Mouse (Mus musculus) ZHBTc4 (cell line): ENCODE measurements at regions not wholly inside any gene's neighbourhood (a gene's known extent, or its start where the extent isn't known, plus 50 kb on each side); places are given as distances from the start of the nearest gene placed in this dataset.

Source experiments
- DNase-seq: peaks from one replicate; pipeline ENCODE4 v3.0.0-alpha.2; 2011; ENCODE audit warnings: low read depth, low spot score

GRCm38 (mm10) chr1:184395215-184395614 lies 337.2 kb downstream of the Hlx start:
- peak; percentile 67 for DNase-seq

GRCm38 (mm10) chr1:184394559-184395194 lies 337.7 kb downstream of the Hlx start:
- DNase-seq = no peak

- DNase-seq = no peak
Observed at GRCm38 (mm10) chr1:184384088-184384823, 348.2 kb downstream of the Hlx start.

GRCm38 (mm10) chr1:184378665-184379064 lies 344.6 kb upstream of the 1700056E22Rik start:
- DNase-seq = no peak

- no peak for DNase-seq
Observed at GRCm38 (mm10) chr1:184365026-184365425, 330.9 kb upstream of the 1700056E22Rik start.

GRCm38 (mm10) chr1:184358226-184358568 lies 324.1 kb upstream of the 1700056E22Rik start:
- DNase-seq = no peak

GRCm38 (mm10) chr1:184357474-184358225 lies 323.5 kb upstream of the 1700056E22Rik start:
- DNase-seq = no peak

GRCm38 (mm10) chr1:184353832-184354449 lies 319.8 kb upstream of the 1700056E22Rik start:
- no peak for DNase-seq

GRCm38 (mm10) chr1:184351760-184352159 lies 317.7 kb upstream of the 1700056E22Rik start:
- DNase-seq = no peak

- no peak for DNase-seq
Observed at GRCm38 (mm10) chr1:184344829-184345228, 310.7 kb upstream of the 1700056E22Rik start.

- no peak for DNase-seq
Observed at GRCm38 (mm10) chr1:184335952-184336351, 301.9 kb upstream of the 1700056E22Rik start.

- DNase-seq = no peak
Observed at GRCm38 (mm10) chr1:184335281-184335680, 301.2 kb upstream of the 1700056E22Rik start.

GRCm38 (mm10) chr1:184334818-184335217 lies 300.7 kb upstream of the 1700056E22Rik start:
- no peak for DNase-seq

- DNase-seq = no peak
Observed at GRCm38 (mm10) chr1:184333086-184333485, 299.0 kb upstream of the 1700056E22Rik start.

- DNase-seq = no peak
Observed at GRCm38 (mm10) chr1:184330516-184331350, 296.6 kb upstream of the 1700056E22Rik start.

GRCm38 (mm10) chr1:184326191-184326590 lies 292.1 kb upstream of the 1700056E22Rik start:
- DNase-seq = no peak

GRCm38 (mm10) chr1:184324234-184324633 lies 290.1 kb upstream of the 1700056E22Rik start:
- no peak for DNase-seq

GRCm38 (mm10) chr1:184320521-184321177 lies 286.5 kb upstream of the 1700056E22Rik start:
- DNase-seq = no peak

- DNase-seq = peak; percentile 13
Observed at GRCm38 (mm10) chr1:184310185-184310815, 276.2 kb upstream of the 1700056E22Rik start.

GRCm38 (mm10) chr1:184304813-184305212 lies 270.7 kb upstream of the 1700056E22Rik start:
- DNase-seq = no peak
